Mouse (Mus musculus) bone marrow, adult 2 months (tissue): ENCODE data around the gene Cers3.

Experiments
- CTCF ChIP-seq: fragments of 200-500 bp; IDR thresholded peaks from 2 replicates; pipeline ENCODE4 v1.5.1; 2011; ENCODE audit warnings: low read length, control low read depth; ENCODE audit not compliant: control insufficient read depth, insufficient read depth
- POLR2A ChIP-seq: fragments of 200-500 bp; IDR thresholded peaks from 2 replicates; pipeline ENCODE4 v1.6.1; 2011; ENCODE audit warnings: low read depth, mild to moderate bottlenecking, control low read depth, low read length, borderline replicate concordance; ENCODE audit not compliant: control insufficient read depth

DNA sequence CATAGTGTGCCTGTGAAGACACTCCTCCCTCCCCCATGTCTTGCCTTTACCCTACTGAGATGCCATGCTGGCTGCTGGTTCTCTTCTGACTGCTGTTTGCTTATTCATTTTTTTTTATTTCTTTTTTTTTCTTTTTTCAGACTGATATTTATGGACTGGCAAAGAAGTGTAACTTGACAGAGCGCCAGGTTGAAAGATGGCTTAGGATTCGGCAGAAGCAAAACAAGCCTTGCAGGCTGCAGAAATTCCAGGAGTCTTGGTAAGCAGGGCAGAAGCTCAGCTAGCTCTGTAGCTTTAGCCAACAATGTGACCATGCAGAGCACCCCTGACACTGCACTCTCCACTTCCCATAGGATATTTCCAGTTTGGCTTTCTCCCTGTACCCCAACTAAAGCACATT lies 36.1 kb downstream of the Cers3 start:
- TF ChIP-seq CTCF (no peak), POLR2A (no peak)
